Mouse (Mus musculus): ENCODE measurements around the gene Tada3.

DNA sequence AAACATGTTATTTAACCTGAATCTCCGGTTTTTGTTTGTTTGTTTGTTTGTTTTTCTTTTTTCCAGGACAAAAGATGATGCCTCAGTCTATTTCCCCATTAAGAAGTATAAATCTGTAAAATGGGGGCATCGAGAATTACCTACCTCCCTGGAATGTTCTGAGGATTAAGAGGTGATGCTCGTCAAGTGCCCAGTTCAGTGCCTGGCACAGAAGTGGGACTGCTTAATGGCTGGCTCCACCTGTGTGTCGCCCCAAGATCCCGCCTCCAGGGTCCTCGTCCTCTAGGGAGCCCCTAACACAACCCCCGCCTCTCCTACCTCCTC lies 549 bp downstream of the Tada3 start:
- TF ChIP-seq POLR2A (IDR thresholded peaks at IDR 0.05; ENCODE audit: borderline replicate concordance, control insufficient read depth, low read depth, low read length) (no peak), CTCF (IDR thresholded peaks at IDR 0.05; ENCODE audit: control insufficient read depth, insufficient read depth, low read length) (no peak)
